Mouse (Mus musculus): ENCODE measurements at regions not wholly inside any gene's neighbourhood (a gene's known extent, or its start where the extent isn't known, plus 50 kb on each side); places are given as distances from the start of the nearest gene placed in this dataset.
"Not testable (repeated sequence)": the region's sequence is repeated elsewhere in the genome, so short reads cannot be mapped to it uniquely, and the experiment has no call there.

- H3K4me1 ChIP-seq (replicated peaks; ENCODE audit: insufficient read depth, low read length); H3K4me2 ChIP-seq (ENCODE audit: low read length); H3K9me3 ChIP-seq (replicated peaks; ENCODE audit: low read length); ATAC-seq (replicated peaks; ENCODE audit: low FRiP score, low read depth); H3K36me3 ChIP-seq (ENCODE audit: insufficient read depth, low read length); DNase-seq (ENCODE audit: low spot score); H3K4me3 ChIP-seq (replicated peaks; ENCODE audit: low read depth, low read length); H3K27me3 ChIP-seq (ENCODE audit: insufficient read depth, low read length); H3K9ac ChIP-seq (ENCODE audit: low read depth, low read length); H3K27ac ChIP-seq: not testable (repeated sequence)
- WGBS, result 88% methylated on average over 13 of the region's 13 CpGs
- TF ChIP-seq CTCF (IDR thresholded peaks at IDR 0.05; ENCODE audit: low read depth), result peak; percentile 21; the same call in 1 of the 2 replicates
Observed at GRCm38 (mm10) chr5:3193592-3193991, 147.7 kb upstream of the Cdk6 start.

DNA sequence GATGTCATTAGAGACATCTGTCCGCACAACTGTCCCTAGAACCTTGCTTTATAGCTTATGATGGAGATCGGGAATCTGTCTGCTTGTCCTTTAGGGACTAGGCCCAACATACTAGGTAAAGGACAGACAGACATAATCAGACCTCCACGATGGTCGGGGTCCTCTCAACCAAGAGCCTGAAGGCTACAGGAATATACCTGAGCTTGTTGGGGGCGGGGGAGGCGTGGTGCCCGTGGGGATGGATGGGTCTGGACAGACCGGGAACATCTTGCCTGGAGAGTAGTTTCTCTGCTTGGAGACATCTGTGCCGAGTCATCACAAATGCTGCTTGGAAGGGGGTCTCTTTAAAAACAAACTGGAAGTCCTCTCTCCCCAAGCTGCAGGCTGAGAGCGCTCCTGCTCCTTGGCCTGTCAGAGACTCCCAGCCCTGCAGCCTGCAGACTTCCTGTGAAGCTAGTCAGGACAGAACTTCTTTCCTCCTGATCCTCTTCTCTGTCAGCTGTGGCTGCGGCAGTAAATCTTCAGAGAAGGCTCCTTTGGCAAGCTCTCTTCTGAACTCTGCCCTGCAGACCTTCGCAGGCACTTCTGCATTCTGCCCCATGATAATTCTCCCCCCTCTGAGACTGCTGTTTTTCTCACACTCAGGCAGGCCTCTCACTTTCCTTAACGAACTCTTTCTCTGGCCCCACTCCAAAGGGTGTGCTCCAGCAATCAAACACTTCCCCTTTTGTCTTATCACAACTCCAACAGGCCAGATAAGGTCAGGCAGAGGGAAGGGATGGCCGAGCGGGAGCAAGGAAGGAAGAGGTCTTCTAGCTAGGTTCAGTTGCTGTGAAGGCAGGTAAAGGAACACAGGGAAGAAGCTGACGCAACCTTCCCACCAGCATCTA lies 143.1 kb upstream of the Cdk6 start:
- ATAC-seq (replicated peaks; ENCODE audit: low FRiP score, low read depth), result peak; percentile 77
- TF ChIP-seq CTCF (IDR thresholded peaks at IDR 0.05; ENCODE audit: low read depth), result no peak
- H3K4me1 ChIP-seq (replicated peaks; ENCODE audit: insufficient read depth, low read length), result peaks cover 12% of the 10 kb centered on the region; the same call in 1 of the 2 replicates
- H3K4me2 ChIP-seq (ENCODE audit: low read length), result peak overlapping the region; percentile 17; the same call in 1 of the 2 replicates
- peak overlapping the region; percentile 80 for H3K27ac ChIP-seq
- no peaks in the 10 kb centered on the region for H3K9me3 ChIP-seq (replicated peaks; ENCODE audit: low read length)
- DNase-seq (ENCODE audit: low spot score), result peak; percentile 72
- no peaks in the 10 kb centered on the region for H3K27me3 ChIP-seq (ENCODE audit: insufficient read depth, low read length)
- H3K9ac ChIP-seq (ENCODE audit: low read depth, low read length), result no peak overlapping the region
- 30% methylated on average over 16 of the region's 16 CpGs for WGBS
- H3K4me3 ChIP-seq (replicated peaks; ENCODE audit: low read depth, low read length), result no peak overlapping the region
- H3K36me3 ChIP-seq (ENCODE audit: insufficient read depth, low read length), result no peaks in the 10 kb centered on the region

DNA sequence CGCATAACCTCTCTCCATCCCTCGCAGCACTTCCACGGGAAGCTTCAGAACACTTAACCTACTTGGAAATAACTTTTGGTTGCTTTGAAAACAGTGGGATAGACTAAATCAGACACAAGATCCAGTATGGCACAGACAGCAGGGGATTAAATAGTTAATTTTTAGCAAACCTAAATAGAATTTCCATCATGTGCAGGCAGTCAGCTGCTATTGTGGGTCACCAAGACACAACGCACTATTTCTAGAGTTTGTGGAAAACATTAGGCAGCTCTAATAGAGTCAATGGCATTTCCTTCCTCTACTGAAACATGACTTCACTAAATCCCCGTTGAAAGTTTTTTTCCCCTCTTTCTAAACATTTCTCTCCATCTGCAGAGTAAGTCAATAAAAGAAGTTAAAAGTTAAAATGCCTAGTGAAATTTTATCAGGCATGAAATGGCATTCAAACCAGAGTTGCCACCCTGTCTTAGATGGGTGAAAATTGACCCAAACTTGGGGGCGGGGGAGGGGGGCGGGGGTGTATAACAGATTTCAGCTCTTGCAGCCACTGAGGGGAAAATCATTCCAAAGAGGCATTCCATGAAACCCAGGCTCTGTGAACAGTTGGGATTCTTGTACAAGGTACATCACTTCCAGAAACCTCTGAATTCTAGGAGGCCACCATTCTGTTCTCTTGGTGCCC lies 142.3 kb upstream of the Cdk6 start:
- not testable (repeated sequence) for H3K4me3 ChIP-seq (replicated peaks; ENCODE audit: low read depth, low read length); H3K9ac ChIP-seq (ENCODE audit: low read depth, low read length); H3K27me3 ChIP-seq (ENCODE audit: insufficient read depth, low read length); H3K9me3 ChIP-seq (replicated peaks; ENCODE audit: low read length); H3K36me3 ChIP-seq (ENCODE audit: insufficient read depth, low read length)
- Histone ChIP-seq H3K27ac (peak overlapping the region; percentile 80), H3K4me2 (ENCODE audit: low read length) (peak overlapping the region; percentile 17; the same call in 1 of the 2 replicates), H3K4me1 (replicated peaks; ENCODE audit: insufficient read depth, low read length) (peaks cover 12% of the 10 kb centered on the region; the same call in 1 of the 2 replicates)
- ATAC-seq (replicated peaks; ENCODE audit: low FRiP score, low read depth) (peak; percentile 78), DNase-seq (ENCODE audit: low spot score) (peak; percentile 81)
- 18% methylated on average over 7 of the region's 7 CpGs for WGBS

DNA sequence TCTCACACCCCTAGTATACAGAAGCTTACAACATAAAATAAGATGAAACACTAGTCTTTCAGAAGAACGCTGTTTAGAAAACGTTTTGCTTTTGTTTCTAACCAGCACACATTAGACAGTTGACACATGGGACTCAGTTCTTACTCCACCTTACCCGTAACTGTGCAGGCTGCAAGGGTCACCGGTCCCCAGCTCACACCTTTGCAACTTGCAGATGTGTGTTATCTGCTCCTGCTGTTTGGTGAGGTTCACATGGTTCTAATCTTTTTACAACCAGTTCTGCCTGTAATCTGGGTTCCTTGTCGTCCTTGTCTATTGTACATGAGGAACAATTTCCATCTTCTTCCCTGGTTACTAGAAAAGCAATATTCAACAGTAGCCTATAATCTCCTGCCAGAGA lies 135.1 kb upstream of the Cdk6 start:
- not testable (repeated sequence) for H3K9ac ChIP-seq (ENCODE audit: low read depth, low read length); H3K27me3 ChIP-seq (ENCODE audit: insufficient read depth, low read length); DNase-seq (ENCODE audit: low spot score); ATAC-seq (replicated peaks; ENCODE audit: low FRiP score, low read depth); H3K4me2 ChIP-seq (ENCODE audit: low read length); H3K36me3 ChIP-seq (ENCODE audit: insufficient read depth, low read length); H3K4me1 ChIP-seq (replicated peaks; ENCODE audit: insufficient read depth, low read length); H3K4me3 ChIP-seq (replicated peaks; ENCODE audit: low read depth, low read length); H3K27ac ChIP-seq; H3K9me3 ChIP-seq (replicated peaks; ENCODE audit: low read length)
- WGBS, result 68% methylated on average over 5 of the region's 5 CpGs

GRCm38 (mm10) chr5:3208293-3208692 lies 133.0 kb upstream of the Cdk6 start:
- H3K27ac ChIP-seq; H3K9me3 ChIP-seq (replicated peaks; ENCODE audit: low read length); H3K4me3 ChIP-seq (replicated peaks; ENCODE audit: low read depth, low read length); H3K4me1 ChIP-seq (replicated peaks; ENCODE audit: insufficient read depth, low read length); ATAC-seq (replicated peaks; ENCODE audit: low FRiP score, low read depth); DNase-seq (ENCODE audit: low spot score); H3K9ac ChIP-seq (ENCODE audit: low read depth, low read length); H3K4me2 ChIP-seq (ENCODE audit: low read length); H3K36me3 ChIP-seq (ENCODE audit: insufficient read depth, low read length); H3K27me3 ChIP-seq (ENCODE audit: insufficient read depth, low read length): not testable (repeated sequence)
- WGBS, result 91% methylated on average over 4 of the region's 4 CpGs

DNA sequence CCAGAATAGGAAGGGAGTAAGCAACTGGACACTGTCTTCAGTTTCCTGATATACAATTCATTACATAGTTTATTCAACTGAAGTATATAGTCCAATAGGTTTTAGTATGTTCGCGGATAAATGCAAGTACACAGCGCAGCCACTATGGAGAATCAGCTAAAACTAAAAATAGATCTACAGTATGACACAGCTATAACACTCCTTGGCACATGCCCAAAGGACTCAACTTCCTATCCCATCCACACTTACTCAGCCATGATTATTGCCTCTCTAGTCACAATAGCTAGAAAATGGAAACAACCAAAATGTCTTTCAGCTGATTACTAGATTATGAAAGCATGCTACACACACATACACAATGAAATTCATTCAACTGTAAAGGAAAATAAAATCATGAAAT lies 130.0 kb upstream of the Cdk6 start:
- H3K27ac ChIP-seq, result no peak overlapping the region
- 90% methylated on average over 3 of the region's 3 CpGs for WGBS
- ATAC-seq (replicated peaks; ENCODE audit: low FRiP score, low read depth), result no peak

More for the DNA sequence above, 130.0 kb upstream of the Cdk6 start:
- Histone ChIP-seq H3K36me3 (ENCODE audit: insufficient read depth, low read length) (no peaks in the 10 kb centered on the region), H3K4me3 (replicated peaks; ENCODE audit: low read depth, low read length) (no peak overlapping the region), H3K4me2 (ENCODE audit: low read length) (no peak overlapping the region), H3K9ac (ENCODE audit: low read depth, low read length) (no peak overlapping the region), H3K4me1 (replicated peaks; ENCODE audit: insufficient read depth, low read length) (no peaks in the 10 kb centered on the region), H3K9me3 (replicated peaks; ENCODE audit: low read length) (no peaks in the 10 kb centered on the region), H3K27me3 (ENCODE audit: insufficient read depth, low read length) (no peaks in the 10 kb centered on the region)
- no peak for DNase-seq (ENCODE audit: low spot score)
- TF ChIP-seq CTCF (IDR thresholded peaks at IDR 0.05; ENCODE audit: low read depth), result no peak

Data from kidney, postnatal 0 days (tissue).